Mouse (Mus musculus) T-helper 2 cell (primary cell): ENCODE data around the gene 4933414I15Rik.

ENCODE experiments used
- in situ Hi-C: fragments of 300-600 bp; cut with MboI, MseI; formaldehyde crosslinking; loops from one replicate; pipeline ENCODE4 v1.15.1; 2025; ENCODE audit warnings: high pct_unique_total_duplicates

4933414I15Rik gene

GRCm38 (mm10) chr11:50943506-50943905 lies at the start of gene 4933414I15Rik:
TSS of gene 4933414I15Rik (minus strand) at chr11:50943765.
- in situ Hi-C loops: loop anchor here (5.0 to 25.0 kb wide), 2 partner anchors 89 to 1856 kb away; partner anchors contain the start of gene Ifi47

DNA sequence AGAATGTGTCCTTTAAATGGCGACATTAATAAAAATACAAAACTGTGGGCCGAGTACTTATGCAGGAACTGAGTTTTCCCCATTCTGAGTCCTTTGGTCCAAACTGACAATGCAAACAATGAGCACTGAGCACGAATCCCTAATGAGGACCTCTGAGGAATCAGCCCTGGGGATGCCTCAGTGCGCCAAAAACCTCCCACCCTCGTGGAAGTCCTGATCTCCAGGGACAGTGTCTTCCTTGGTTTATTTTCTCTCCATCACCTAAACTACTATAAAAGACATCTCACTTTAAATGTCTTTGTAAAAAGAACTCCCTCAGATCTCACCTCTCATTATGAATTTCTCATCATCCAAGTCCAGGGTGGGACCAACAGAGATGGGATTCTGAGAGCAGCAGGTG lies 38.1 kb upstream of the 4933414I15Rik start, which contains the start of gene Olfr1377:
Olfr1377 (plus strand) TSS at position 301 of the 400 bp plus-strand sequence.
- in situ Hi-C loops: no loop called here

GRCm38 (mm10) chr11:50977216-50977615 lies 33.7 kb upstream of the 4933414I15Rik start:
- in situ Hi-C loops: no loop called here

- in situ Hi-C loops: no loop called here
Measured at GRCm38 (mm10) chr11:50966230-50966629, 22.7 kb upstream of the 4933414I15Rik start, which contains the start of gene Olfr1378. TSS of gene Olfr1378 (plus strand) at chr11:50966530.

- in situ Hi-C loops: no loop called here
Measured at GRCm38 (mm10) chr11:50964886-50965285, 21.3 kb upstream of the 4933414I15Rik start.

DNA sequence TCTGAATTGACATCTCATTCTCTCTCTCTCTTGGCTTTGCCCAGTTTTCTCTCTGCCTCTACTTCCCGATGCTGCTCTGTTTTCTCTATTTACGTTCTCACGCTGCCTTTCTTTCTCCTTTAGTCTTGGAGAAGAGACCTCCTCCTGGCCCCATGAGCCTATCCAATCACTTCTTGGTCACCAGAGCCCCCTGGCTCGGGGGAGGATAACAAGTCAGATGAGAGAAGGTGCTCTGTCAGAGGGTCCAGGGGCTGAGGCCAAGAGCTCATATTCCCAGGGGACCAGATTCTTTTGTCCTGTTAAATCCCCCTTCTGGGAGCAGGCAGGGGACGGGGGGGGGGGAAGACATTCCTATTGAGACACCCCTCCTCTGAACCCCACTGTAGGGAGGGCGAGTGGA lies 10.1 kb upstream of the 4933414I15Rik start, which contains the start of gene Prop1:
Prop1 (minus strand) TSS at position 101 of the 400 bp plus-strand sequence.
- in situ Hi-C loops: loop anchor here (10.0 kb wide), 1 partner anchor 601 kb away; no protein-coding TSS in a partner anchor

DNA sequence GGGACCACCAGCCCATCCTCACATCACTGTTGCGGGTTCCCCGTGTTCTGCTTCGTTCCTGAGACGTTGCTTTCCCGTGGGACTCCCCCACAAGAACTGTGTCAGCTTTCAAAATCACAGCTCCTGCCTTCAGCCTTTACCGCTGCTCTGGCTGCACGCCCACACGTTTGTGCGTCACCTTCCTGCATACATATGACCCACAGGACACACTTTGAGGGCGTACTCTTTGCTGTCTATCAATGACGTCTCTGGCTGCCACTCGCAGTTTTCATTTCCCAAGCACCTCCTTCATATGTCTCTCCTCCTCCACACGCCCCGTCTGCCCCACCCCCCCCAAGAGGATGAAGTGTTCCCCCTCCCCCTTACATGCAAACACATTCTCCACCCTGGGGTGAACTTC lies 8.7 kb upstream of the 4933414I15Rik start:
- in situ Hi-C loops: loop anchor here (10.0 kb wide), 1 partner anchor 603 kb away; no protein-coding TSS in a partner anchor

- in situ Hi-C loops: loop anchor here (5.0 to 25.0 kb wide), 2 partner anchors 90 to 1855 kb away; partner anchors contain the start of gene Ifi47
Measured at GRCm38 (mm10) chr11:50942386-50942785, 1.2 kb downstream of the 4933414I15Rik start.

DNA sequence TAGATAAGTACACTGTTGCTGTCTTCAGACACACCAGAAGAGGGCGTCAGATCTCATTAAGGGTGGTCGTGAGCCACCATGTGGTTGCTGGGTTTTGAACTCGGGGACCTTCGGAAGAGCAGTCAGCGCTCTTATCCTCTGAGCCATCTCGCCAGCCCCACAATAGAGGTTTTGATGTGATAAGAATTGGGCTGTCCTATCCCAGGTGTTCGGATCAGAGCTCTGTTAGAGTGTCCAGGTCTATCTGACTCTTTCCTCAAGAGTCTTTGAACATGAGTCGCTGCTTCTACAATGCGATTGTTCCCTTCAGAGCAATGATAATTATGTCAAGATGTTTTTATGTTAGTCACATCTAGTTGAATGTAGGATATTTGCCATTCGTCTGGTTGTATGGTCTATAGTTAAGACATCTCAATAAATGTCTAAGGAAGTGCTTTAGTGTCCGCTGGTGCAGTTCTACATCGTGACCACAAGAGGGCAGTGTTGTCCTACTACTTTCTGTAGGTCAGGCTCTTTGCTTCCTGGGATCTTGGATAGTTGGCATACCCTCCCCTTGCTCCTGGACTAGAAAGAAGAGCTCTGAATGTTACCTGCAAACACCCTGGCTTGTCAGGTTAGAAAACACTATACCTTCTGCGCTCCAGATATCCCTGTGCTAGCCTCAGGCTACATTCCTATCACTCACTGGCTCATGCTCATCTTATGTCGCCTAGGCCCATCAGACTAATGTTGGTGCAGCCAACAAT lies 3.8 kb downstream of the 4933414I15Rik start:
- in situ Hi-C loops: loop anchor here (5.0 to 25.0 kb wide), 2 partner anchors 93 to 1852 kb away; partner anchors contain the start of gene Ifi47

DNA sequence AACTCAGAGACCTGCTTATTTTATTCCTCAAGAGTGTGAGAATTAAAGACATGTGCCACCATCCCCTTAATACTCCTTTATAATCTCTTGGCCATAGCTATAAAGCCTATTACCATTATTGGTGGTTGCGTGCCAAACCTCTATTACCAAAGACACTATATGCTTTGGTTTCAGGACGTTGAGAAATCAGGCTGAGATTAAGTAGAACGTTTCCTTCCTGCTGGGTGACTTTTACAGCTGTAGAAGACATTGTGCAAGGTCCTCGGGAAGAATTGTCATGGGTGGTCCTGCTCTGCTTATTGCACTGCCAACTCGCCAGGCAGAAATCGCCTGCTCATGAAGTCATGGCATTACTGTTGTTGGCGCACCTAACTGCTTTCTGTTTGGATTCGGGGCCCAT lies 5.1 kb downstream of the 4933414I15Rik start:
- in situ Hi-C loops: loop anchor here (25.0 kb wide), 1 partner anchor 1851 kb away; the partner anchor contains the start of gene Ifi47

DNA sequence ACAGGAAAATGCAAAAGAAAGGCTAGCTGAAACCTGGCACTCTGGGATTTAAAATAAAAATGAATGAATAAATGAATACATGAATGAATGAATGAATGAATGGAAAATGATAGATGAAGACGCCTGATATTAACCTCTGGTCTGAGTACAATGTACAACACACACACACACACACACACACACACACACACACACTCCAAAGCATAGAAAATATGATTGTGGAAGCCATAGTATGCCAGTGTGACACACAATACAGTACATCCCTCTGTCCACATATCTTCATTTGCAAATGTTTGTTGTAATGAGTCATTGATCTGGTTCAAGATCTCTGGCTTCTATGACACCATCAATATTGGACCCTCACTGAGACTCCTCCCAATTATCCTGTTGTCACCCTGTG lies 11.5 kb downstream of the 4933414I15Rik start:
- in situ Hi-C loops: loop anchor here (25.0 kb wide), 1 partner anchor 1845 kb away; the partner anchor contains the start of gene Ifi47

GRCm38 (mm10) chr11:50931451-50931866 lies 12.1 kb downstream of the 4933414I15Rik start, which contains the start of gene Zfp354b:
TSS of gene Zfp354b (minus strand) at chr11:50931633.
- in situ Hi-C loops: loop anchor here (25.0 kb wide), 1 partner anchor 1844 kb away; the partner anchor contains the start of gene Ifi47

GRCm38 (mm10) chr11:50931021-50931420 lies 12.5 kb downstream of the 4933414I15Rik start:
- in situ Hi-C loops: loop anchor here (25.0 kb wide), 1 partner anchor 1844 kb away; the partner anchor contains the start of gene Ifi47

DNA sequence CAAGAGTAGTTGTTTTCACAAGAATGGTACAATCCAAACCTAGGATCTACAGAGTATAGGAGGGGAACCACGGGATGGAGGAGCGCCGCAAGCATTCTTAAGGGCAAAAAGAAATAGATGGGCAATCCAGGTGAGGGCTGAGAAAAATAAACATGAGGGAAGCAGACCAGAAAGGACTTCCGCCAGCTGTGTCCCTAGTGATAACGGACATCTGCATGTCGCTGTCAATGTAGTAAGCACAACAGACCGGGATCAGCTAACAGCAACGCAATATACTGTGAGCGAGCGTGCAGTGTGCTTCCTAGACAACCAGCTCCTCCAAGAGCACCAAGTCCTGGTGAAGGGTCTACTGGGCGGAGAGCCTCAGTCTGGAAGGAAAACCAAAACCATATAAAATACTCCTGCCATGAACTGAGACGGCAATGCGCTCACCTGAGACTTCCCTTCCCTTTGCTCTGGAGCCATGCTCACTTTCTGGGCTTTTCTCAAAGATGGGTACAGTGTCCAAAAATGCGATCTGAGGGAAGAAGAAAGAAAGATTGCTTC lies 13.0 kb downstream of the 4933414I15Rik start:
- in situ Hi-C loops: loop anchor here (25.0 kb wide), 1 partner anchor 1843 kb away; the partner anchor contains the start of gene Ifi47

GRCm38 (mm10) chr11:50915671-50916320 lies 27.8 kb downstream of the 4933414I15Rik start, which contains the start of gene Zfp2:
TSS of gene Zfp2 (minus strand) at chr11:50916165.
- in situ Hi-C loops: no loop called here

GRCm38 (mm10) chr11:50914461-50914860 lies 29.1 kb downstream of the 4933414I15Rik start:
- in situ Hi-C loops: no loop called here

- in situ Hi-C loops: no loop called here
Measured at GRCm38 (mm10) chr11:50913301-50913700, 30.3 kb downstream of the 4933414I15Rik start.

DNA sequence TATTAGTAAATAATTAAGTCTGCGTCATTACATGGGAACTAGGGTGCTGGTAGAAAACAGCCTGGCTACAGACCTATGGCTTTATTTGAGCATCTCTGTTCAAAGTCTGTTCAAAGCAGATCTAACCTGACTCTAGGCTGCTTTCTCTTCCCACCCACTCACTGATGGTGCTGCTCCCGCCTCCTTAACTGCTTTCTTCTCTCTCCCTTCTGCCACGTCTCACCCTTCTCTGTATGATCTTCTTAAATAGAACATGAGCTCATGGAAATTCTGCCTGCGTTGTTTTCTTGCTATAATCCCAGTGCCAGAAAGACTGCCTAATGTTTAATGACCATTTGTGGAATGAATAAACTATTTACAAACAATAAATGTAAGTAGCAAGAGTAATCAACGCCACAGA lies 35.4 kb downstream of the 4933414I15Rik start:
- in situ Hi-C loops: no loop called here

DNA sequence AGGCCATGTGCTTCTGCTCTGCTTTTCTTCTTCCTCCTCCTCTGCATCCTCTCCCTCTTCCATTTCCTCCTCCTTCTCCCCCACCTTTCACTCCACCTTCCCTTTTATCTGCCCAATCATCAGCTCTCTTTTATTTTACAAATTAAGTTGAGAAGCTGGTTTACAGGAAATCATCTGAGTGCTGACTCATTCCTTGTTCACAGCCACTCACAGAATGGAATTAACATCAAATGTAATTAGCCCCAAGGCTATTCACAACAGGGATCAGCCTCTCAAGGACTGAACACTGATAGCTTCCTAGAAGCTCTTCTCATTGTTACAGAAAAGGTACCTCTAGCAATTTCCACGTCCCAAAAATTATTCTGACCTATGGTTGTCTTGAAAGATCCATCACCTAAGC lies 46.2 kb downstream of the 4933414I15Rik start:
- in situ Hi-C loops: no loop called here

DNA sequence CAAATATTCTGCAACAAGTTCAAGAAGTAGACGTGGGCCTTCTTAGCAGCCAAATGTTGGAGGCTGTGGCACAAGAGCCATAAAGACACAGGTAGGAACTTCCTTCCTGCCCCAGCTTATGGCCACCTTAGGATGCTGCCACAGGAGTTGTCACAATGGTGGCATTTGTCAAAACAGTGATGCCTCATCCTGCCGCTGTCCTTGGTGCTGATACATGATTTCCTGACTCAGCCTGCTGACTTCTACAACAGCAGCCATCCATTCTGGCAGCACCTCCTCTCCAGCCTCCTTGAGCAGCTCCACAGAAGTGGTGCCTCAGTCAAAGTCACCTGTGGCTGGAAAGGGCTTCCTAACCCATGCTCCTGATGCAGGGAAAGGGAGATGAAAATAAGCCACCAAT lies 51.1 kb downstream of the 4933414I15Rik start:
- in situ Hi-C loops: no loop called here
